Mouse (Mus musculus): ENCODE data around the gene Msh5.
A peak's percentile ranks its signal among the peaks of the same experiment; 100 is the strongest.
"Not testable (repeated sequence)": the region's sequence is repeated elsewhere in the genome, so short reads cannot be mapped to it uniquely, and the experiment has no call there.

Gene Msh5

GRCm38 (mm10) chr17:35021842-35022477 is 24.6 kb downstream of the Msh5 start:
- DNase-seq, result peak; percentile 75

DNA sequence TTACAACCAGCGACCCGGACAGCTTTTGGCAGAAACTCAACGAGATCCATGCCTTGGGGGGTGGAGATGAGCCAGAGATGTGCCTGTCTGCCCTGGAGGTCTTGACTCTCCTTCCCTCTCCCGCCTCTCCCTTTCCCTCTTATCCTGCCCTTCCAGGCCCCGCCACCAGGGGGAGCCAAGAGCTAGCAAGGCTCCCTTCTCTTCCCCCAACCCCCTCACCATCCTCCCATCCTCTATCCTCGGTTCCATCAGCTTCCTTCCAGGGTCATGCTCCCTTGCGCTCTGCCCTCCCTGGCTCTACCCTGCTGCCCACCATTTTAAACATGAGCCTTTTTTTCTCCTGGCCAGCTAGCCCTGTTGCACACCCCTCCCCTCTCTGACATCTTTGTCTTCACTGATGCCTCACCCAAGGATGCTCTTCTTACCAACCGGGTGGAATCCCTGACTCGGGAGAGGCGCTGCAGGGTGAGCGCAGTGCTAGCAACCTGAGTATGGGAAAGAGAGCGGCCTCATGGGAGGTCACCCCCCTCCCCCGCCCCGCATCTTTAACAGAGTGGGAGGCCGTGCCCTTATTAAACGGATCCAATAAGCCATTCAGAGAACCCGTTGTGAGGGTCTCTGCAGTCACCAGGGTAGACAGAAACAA is 25.3 kb downstream of the Msh5 start:
- peak; percentile 94 for DNase-seq

DNA sequence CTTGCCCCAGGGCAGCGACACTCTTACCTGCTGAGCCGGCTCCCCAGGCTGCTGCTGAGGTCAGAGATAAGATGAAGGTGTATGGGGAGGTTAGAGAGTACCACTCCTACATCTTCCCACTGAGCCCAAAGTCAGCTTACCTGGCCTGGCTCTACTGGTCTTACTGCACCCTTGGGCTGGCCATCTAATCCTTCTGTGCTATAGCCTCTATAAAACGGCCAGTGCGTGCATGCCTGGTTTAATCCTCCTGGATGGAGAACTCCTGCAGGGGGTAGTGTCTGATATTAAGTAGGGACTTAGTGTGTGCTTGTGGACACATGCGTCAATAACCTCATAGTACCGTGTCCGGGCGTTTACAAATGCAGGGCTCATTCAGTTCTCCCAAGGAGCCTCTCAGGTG is 26.0 kb downstream of the Msh5 start:
- DNase-seq, result no peak

GRCm38 (mm10) chr17:35019894-35020293 is 26.7 kb downstream of the Msh5 start:
- no peak for DNase-seq

GRCm38 (mm10) chr17:35018171-35018570 is 28.4 kb downstream of the Msh5 start:
- no peak for DNase-seq

DNA sequence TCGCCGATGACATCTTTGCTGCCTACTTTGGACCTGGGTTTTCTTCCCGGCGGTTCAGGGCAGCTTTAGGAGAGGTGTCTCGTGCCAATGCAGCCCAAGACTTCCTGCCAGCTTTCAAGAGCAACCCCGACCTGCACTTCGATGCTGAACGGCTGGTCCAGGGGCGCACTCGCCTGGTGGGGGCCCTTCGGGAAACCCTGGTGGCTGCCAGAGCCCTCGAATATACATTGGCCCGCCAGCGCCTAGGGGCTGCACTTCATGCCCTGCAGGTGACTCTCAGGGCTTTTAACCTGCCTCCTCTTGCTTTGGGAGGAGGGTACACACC is 28.9 kb downstream of the Msh5 start:
- DNase-seq, result no peak

- DNase-seq, result no peak
These were observed 29.5 kb downstream of the Msh5 start for GRCm38 (mm10) chr17:35016791-35017705.

DNA sequence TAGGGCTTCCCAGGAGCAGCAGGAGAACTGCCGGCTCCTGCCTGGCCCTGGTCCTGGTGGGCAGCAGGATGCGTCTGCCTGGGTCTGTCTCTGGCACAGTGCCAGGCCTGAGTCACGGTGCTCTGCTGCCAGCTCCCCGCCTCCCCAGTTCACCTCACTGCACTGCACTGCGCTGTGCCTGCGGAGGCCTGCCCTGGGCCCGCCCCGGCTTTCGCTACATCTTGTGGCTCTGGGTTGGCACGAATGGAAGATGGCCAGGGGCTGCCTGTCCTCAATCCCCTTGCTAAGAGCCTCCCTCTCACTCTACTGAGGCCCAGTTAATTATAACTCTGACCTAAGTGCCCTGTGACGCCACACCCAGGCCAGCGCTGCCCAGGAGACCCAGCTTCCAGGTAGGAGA is 30.2 kb downstream of the Msh5 start, which contains the start of gene Vwa7:
TSS of gene Vwa7 (plus strand) at position 204 of the 400 bp plus-strand sequence.
- peak; percentile 52 for DNase-seq

DNA sequence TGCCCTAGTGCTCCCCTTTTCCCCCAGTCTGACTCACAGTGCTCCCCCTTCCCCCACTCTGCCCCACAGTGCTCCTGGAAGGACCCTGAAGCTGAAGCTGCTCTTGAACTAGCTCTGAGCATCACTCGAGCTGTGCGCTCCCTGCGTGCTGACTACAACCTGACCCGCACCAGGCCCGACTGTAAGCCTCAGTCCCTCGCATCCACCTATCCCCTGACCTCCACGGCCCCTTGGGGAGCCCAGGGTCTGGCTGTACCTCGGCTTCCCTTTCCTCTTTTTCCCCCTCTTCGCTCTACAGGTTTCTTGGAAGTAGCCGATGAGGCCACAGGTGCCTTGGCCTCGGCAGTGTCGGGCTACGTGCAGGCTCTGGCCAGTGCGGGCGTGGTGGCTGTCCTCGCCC is 31.2 kb downstream of the Msh5 start:
- DNase-seq, result no peak

DNA sequence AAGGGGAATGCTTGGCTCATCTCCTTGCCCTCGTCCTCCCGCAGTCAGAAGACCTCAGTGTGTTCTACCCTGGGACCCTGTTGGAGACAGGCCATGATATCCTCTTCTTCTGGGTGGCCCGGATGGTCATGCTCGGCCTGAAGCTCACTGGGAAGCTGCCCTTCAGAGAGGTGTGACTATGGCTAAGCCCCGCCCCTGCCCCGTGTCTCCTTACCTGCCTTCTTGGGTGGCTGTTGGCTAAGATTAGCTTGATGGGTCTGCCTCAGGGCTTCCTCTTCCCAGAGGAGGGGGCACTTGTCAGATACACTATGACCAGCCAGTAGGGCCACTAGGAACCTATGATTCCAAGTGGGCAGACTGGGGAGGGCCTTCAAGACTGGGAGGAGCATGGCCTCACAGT is 33.3 kb downstream of the Msh5 start:
- DNase-seq, result no peak

DNA sequence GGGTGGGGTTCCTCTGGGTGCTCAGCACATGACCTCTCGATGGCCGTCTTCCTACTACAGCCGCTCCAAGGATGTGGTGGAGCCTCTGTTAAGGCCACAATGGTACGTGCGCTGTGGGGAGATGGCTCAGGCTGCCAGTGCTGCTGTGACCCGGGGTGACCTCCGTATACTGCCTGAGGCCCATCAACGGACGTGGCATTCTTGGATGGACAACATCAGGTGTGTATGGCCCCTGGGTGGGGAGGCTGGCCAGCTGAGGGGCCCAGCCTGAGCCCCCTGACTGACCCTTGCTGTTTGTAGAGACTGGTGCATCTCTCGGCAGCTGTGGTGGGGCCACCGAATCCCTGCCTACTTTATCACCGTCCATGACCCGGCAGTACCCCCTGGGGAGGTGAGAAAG is 34.1 kb downstream of the Msh5 start:
- no peak for DNase-seq

- DNase-seq, result no peak
These were observed 35.1 kb downstream of the Msh5 start for GRCm38 (mm10) chr17:35011440-35011839.

- DNase-seq, result no peak
These were observed 37.0 kb downstream of the Msh5 start for GRCm38 (mm10) chr17:35009586-35009985.

GRCm38 (mm10) chr17:35007387-35007991 is 39.1 kb downstream of the Msh5 start:
- DNase-seq, result no peak

DNA sequence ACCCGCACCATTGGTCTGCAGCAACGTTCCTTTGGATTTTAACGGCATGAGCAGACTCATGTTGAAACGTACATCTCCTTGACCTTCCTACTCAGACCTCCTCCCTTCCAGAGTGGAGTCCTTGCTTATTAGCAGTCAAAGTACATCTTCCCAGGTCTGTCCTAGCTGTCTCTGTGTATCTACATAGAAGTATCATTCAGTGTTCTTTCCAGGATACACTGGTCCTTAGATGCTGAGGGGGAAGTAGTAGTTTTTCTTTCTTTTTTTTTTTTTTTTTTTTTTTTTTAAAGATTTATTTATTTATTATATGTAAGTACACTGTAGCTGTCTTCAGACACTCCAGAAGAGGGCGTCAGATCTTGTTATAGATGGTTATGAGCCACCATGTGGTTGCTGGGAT is 40.6 kb downstream of the Msh5 start:
- DNase-seq, result not testable (repeated sequence)

- no peak for DNase-seq
These were observed 41.4 kb downstream of the Msh5 start for GRCm38 (mm10) chr17:35005158-35005557.

DNA sequence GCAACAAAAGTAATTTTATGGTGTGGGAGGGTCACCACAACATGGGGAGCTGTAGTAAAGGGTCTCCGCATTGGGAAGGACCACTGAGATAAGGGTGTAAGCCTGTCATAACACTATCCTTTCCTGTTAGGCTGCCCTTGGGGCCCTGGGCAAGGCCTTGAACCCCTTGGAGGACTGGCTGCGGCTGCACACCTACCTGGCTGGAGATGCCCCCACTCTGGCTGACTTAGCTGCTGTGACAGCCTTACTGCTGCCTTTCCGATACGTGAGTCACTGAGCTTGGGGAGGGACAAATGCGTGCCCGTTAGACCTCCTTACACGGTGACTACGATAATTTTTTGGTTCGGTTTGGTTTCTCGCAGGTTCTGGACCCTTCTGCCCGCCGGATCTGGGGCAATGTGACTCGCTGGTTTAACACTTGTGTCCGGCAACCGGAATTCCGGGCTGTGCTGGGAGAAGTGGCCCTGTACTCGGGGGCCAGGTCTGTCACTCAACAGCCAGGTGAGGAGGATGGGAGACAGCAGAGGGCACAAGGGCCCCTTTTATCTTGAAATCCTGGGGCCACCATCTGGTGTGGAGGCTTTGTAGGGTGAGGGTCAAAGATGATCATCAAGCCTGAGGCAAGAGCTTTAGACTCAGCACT is 42.3 kb downstream of the Msh5 start:
- no peak for DNase-seq

DNA sequence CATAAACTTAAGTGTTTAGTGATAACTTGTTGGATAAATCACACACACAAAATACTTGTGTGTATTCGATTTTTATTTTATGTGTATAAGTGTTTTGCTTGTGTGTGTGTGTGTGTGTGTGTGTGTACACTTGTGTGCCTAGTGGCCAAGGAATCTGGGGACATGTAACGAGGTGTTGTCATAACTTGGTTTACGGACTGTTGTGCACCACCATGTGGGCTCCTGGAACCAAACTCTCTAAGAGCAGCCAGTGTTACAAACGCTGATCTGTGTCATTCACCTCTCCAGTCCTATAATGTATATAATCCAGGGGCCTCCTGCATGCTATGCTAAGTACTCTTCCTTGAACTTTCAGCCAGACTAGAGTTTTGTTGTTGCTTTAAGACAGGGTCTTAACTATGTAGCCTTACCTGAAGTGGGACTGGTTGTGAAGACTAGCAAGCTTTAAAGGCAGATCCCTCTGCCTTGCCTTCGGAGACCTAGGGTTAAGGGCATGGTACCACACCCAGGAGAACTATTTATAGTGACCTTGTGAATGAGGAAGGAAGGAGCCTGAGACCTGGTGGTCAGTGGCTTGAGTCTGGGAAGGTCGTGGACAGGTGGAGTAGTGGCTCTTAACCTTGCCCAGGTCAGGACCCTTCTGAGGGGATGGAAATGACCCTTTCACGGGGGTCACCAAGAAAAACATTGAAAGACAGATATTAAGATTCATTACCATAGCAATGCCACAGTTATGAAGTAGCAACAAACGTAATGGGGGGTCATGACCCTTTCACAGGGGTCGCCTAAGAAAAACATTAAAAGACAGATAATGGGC is 43.3 kb downstream of the Msh5 start:
- no peak for DNase-seq

DNA sequence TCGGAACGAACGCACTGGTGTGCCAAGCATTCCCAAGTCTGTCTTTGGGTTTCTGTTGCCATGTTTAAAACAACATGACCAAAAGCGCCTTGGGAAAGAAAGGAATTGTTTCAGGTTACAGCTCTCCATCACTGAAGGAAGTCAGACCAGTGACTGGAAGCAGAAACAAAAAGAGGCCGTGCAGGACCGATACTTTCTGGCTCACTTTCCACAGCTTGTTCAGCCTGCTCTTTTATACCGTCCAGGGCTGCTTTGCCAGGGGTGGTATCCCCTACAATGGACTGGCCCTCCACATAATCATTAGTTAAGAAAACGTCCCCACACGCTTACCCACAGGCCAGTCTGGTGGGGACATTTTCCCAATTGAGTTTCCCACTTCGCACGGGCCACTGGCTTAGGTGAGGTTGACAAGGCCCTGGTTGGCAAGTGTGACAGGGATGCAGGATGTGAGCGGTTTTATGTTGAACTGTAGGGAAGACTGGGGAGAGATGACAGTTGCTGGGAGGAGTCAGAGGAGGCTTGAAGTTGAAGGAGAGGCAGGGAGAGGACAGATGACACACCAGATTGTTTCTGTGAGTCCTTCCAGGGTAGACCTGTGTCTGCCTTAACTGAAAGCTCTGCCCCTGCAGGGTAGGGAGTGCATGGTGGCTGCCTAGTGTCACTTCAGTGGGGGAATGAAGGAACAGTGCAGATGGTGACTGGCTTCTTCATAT is 44.2 kb downstream of the Msh5 start:
- no peak for DNase-seq

DNA sequence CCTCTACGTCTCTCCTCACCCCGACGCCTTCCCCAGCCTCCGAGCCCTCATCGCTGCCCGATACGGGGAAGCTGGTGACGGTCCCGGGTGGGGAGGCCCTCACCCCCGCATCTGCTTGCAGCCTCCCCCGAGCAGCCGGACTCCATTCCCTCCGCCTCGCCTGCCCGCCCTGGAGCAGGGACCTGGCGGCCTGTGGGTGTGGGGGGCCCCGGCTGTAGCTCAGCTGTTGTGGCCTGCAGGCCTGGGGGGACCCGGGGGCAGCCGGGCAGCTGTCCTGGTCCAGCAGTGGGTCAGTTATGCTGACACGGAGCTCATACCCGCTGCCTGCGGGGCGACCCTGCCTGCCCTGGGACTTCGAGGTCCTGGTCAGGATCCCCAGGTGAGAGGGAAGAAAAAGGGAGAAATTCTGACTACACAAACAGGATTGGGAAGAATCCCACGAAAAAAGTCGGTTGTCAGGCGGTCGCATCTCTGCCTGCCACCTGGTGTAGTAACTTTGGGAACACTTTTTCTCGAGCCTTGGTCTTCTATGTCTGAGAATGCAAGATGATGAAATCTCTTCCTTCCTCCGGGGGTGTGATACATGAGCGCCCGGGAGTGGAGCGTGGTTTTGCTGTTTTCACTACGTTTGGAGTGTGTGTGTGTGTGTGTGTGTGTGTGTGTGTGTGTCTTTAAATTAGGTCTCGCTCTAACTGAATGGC is 44.9 kb downstream of the Msh5 start:
- DNase-seq, result peak; percentile 58

Measured in lung, postnatal 10 days (tissue).